Mouse (Mus musculus) lung, postnatal 0 days (tissue): ENCODE results near the gene Triml1.

Source experiments
- CTCF ChIP-seq: IDR thresholded peaks from 2 replicates; pipeline ENCODE4 v1.5.1; 2016; ENCODE audit warnings: antibody characterized with exemption, mild to moderate bottlenecking
- EP300 ChIP-seq: IDR thresholded peaks from 2 replicates; pipeline ENCODE4 v1.6.1; 2016; ENCODE audit warnings: antibody characterized with exemption, mild to moderate bottlenecking, control low read depth

GRCm38 (mm10) chr8:43178263-43178662, 37.0 kb upstream of the Triml1 start:
- TF ChIP-seq CTCF (peak; percentile 37), EP300 (no peak)
